Mouse (Mus musculus): ENCODE data around the gene Pou2f3.

Gene Pou2f3

GRCm38 (mm10) chr9:43231805-43232204 is 21.6 kb upstream of the Pou2f3 start:
- no peak for DNase-seq (ENCODE audit: low spot score in 2 of 2)

GRCm38 (mm10) chr9:43230886-43231285 is 20.7 kb upstream of the Pou2f3 start:
- no peak for DNase-seq (ENCODE audit: low spot score in 2 of 2)

- no peak for DNase-seq (ENCODE audit: low spot score in 2 of 2)
Observed at GRCm38 (mm10) chr9:43229962-43230361, 19.8 kb upstream of the Pou2f3 start.

GRCm38 (mm10) chr9:43229398-43229895 is 19.3 kb upstream of the Pou2f3 start:
- DNase-seq (ENCODE audit: low spot score in 2 of 2), result no peak

GRCm38 (mm10) chr9:43228745-43229144 is 18.6 kb upstream of the Pou2f3 start:
- no peak for DNase-seq (ENCODE audit: low spot score in 2 of 2)

GRCm38 (mm10) chr9:43227626-43228025 is 17.5 kb upstream of the Pou2f3 start:
- DNase-seq (ENCODE audit: low spot score in 2 of 2), result no peak

- DNase-seq (ENCODE audit: low spot score in 2 of 2), result no peak
Observed at GRCm38 (mm10) chr9:43226573-43227160, 16.5 kb upstream of the Pou2f3 start.

GRCm38 (mm10) chr9:43225481-43225880 is 15.3 kb upstream of the Pou2f3 start:
- DNase-seq (ENCODE audit: low spot score in 2 of 2), result no peak

- DNase-seq (ENCODE audit: low spot score in 2 of 2), result no peak
Observed at GRCm38 (mm10) chr9:43224771-43225355, 14.7 kb upstream of the Pou2f3 start.

GRCm38 (mm10) chr9:43222429-43222715 is 12.2 kb upstream of the Pou2f3 start:
- no peak for DNase-seq (ENCODE audit: low spot score in 2 of 2)

GRCm38 (mm10) chr9:43221643-43222428 is 11.7 kb upstream of the Pou2f3 start:
- DNase-seq (ENCODE audit: low spot score in 2 of 2), result peak; percentile 44 to 84

GRCm38 (mm10) chr9:43210771-43211450 is 742 bp upstream of the Pou2f3 start:
- peak in 1 of 2 experiments; percentile 41 for DNase-seq (ENCODE audit: low spot score in 2 of 2)

- no peak for DNase-seq (ENCODE audit: low spot score in 2 of 2)
Observed at GRCm38 (mm10) chr9:43206022-43206390, 4.2 kb downstream of the Pou2f3 start.

- no peak for DNase-seq (ENCODE audit: low spot score in 2 of 2)
Observed at GRCm38 (mm10) chr9:43205343-43206021, 4.7 kb downstream of the Pou2f3 start.

GRCm38 (mm10) chr9:43200212-43200611 is 10.0 kb downstream of the Pou2f3 start:
- no peak for DNase-seq (ENCODE audit: low spot score in 2 of 2)

GRCm38 (mm10) chr9:43194001-43194400 is 16.2 kb downstream of the Pou2f3 start:
- no peak for DNase-seq (ENCODE audit: low spot score in 2 of 2)

- no peak for DNase-seq (ENCODE audit: low spot score in 2 of 2)
Observed at GRCm38 (mm10) chr9:43191561-43191960, 18.6 kb downstream of the Pou2f3 start.

- DNase-seq (ENCODE audit: low spot score in 2 of 2), result no peak
Observed at GRCm38 (mm10) chr9:43189021-43189356, 21.2 kb downstream of the Pou2f3 start.

GRCm38 (mm10) chr9:43188309-43189020 is 21.7 kb downstream of the Pou2f3 start:
- DNase-seq (ENCODE audit: low spot score in 2 of 2), result no peak

- no peak for DNase-seq (ENCODE audit: low spot score in 2 of 2)
Observed at GRCm38 (mm10) chr9:43179614-43180013, 30.6 kb downstream of the Pou2f3 start.

GRCm38 (mm10) chr9:43178172-43178571 is 32.0 kb downstream of the Pou2f3 start:
- no peak for DNase-seq (ENCODE audit: low spot score in 2 of 2)
